Mouse (Mus musculus) liver, adult 2 months (tissue): ENCODE data around the gene Epb41l3.

Experiments
- CTCF ChIP-seq: fragments of 200-500 bp; IDR thresholded peaks from 2 replicates; pipeline ENCODE4 v1.5.1; 2011; ENCODE audit warnings: low read depth, low read length, control low read depth
- POLR2A ChIP-seq: fragments of 200-500 bp; IDR thresholded peaks from 2 replicates; pipeline ENCODE4 v1.6.1; 2011; ENCODE audit warnings: low read length, control low read depth; ENCODE audit not compliant: insufficient read depth; ENCODE audit errors: extremely low read depth

- TF ChIP-seq CTCF = no peak
- TF ChIP-seq POLR2A = no peak
Observed at GRCm38 (mm10) chr17:69054029-69054428, 21.5 kb upstream of the Epb41l3 start.
